Comparison of ENCODE assay signal across 12 mouse cellular contexts in the genomic region with DNA sequence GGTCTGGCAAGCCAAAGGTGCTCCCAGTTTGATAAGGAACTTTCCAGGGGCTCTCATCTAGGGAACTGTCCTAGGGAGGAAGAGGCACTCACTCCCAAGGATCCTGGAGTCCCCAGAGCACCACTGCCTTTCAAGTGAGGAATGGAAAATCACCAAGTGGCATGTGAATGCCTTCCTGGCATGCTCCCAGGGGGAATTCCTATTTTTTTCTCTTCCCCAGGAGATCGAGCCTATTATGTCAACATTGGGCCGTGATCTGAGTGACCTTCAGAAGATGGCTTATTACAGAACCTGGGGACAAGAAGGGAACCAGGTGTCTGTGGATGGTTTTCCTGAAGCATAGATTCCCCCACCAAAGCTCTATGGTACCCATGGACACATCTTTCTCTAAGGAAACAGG.
DNase-seq lines count a peak whose midpoint lies in the region; ATAC-seq and TF ChIP-seq lines count a peak whose summit lies in the region.
"Had no signal": no experiment of that assay in that cellular context is flagged by ENCODE, and none has a peak within 500 bp of the region (broad histone marks: within the 10 kb centered on the region; RNA-seq: fewer than 3 reads in every experiment).

No protein-coding gene starts in this region.

- no peak overlapping the region for H3K4me3 ChIP-seq in layer of hippocampus, adult 2 months
- H3K4me3 ChIP-seq in lung, embryonic 16.5 days (ENCODE audit: low read length): no peak overlapping the region
- no peak overlapping the region for H3K4me3 ChIP-seq in intestine, embryonic 16.5 days (ENCODE audit: low read length)
- H3K4me3 ChIP-seq: erythroblast, embryonic 14.5 days; heart, embryonic 10.5 days; limb, embryonic 12.5 days had no signal

- WGBS in lung, embryonic 16.5 days: 31% methylated on average over 2 of the region's 2 CpGs
- WGBS in intestine, embryonic 16.5 days: 33% methylated on average over 2 of the region's 2 CpGs

- peak overlapping the region; percentile 39 for H3K27ac ChIP-seq in layer of hippocampus, adult 2 months
- H3K27ac ChIP-seq in lung, embryonic 16.5 days (ENCODE audit: low read length): peak overlapping the region; percentile 12; the same call in 1 of the 2 replicates
- H3K27ac ChIP-seq in intestine, embryonic 16.5 days (ENCODE audit: low read length): no peak overlapping the region
- H3K27ac ChIP-seq: heart, embryonic 10.5 days; limb, embryonic 12.5 days had no signal

- no peak for DNase-seq in layer of hippocampus, adult 2 months (ENCODE audit: low spot score in 2 of 2)
- no peak for DNase-seq in layer of hippocampus, postnatal 10 days (ENCODE audit: low spot score in 2 of 2)
- DNase-seq in adrenal gland, adult 2 months: peak; percentile 86
- DNase-seq in adrenal gland, postnatal 36 days: peak; percentile 63 to 75
- no peak for DNase-seq in right cerebral cortex, adult 2 months (ENCODE audit: low spot score in 2 of 2)
- DNase-seq: layer of hippocampus, adult 9-11 months had no signal

- H3K9ac ChIP-seq in lung, embryonic 16.5 days (ENCODE audit: low read length): no peak overlapping the region
- no peak overlapping the region for H3K9ac ChIP-seq in intestine, embryonic 16.5 days (ENCODE audit: low read depth, low read length)
- H3K9ac ChIP-seq: limb, embryonic 12.5 days had no signal

- H3K4me2 ChIP-seq in lung, embryonic 16.5 days (ENCODE audit: low read depth, low read length): no peak overlapping the region
- H3K4me2 ChIP-seq in intestine, embryonic 16.5 days (ENCODE audit: low read depth, low read length): no peak overlapping the region
- H3K4me2 ChIP-seq: limb, embryonic 12.5 days had no signal

- no peak for TF ChIP-seq CTCF in layer of hippocampus, adult 2 months (conservative IDR thresholded peaks at IDR 0.05)

- no peaks in the 10 kb centered on the region for H3K27me3 ChIP-seq in lung, embryonic 16.5 days (ENCODE audit: control insufficient read depth, insufficient read depth, low read depth, low read length)
- H3K27me3 ChIP-seq in intestine, embryonic 16.5 days (replicated peaks; ENCODE audit: control insufficient read depth, insufficient read depth, low read length): no peaks in the 10 kb centered on the region
- H3K27me3 ChIP-seq: limb, embryonic 12.5 days had no signal

- peak; percentile 44; the same call in 1 of the 2 replicates for ATAC-seq in lung, embryonic 16.5 days (ENCODE audit: low read depth)
- ATAC-seq in intestine, embryonic 16.5 days: no peak
- ATAC-seq: hindbrain, embryonic 16.5 days had no signal

- no peaks in the 10 kb centered on the region; the same call in 1 of the 2 replicates for H3K36me3 ChIP-seq in lung, embryonic 16.5 days (ENCODE audit: control insufficient read depth, insufficient read depth, low read length)
- peaks cover 7% of the 10 kb centered on the region for H3K36me3 ChIP-seq in intestine, embryonic 16.5 days (ENCODE audit: control insufficient read depth, insufficient read depth, low read length)

- H3K9me3 ChIP-seq in lung, embryonic 16.5 days (ENCODE audit: control insufficient read depth, low read length): no peaks in the 10 kb centered on the region
- no peaks in the 10 kb centered on the region for H3K9me3 ChIP-seq in intestine, embryonic 16.5 days (ENCODE audit: control insufficient read depth, low read length)
- H3K9me3 ChIP-seq: heart, embryonic 10.5 days; limb, embryonic 12.5 days had no signal

- H3K4me1 ChIP-seq in lung, embryonic 16.5 days (replicated peaks; ENCODE audit: control insufficient read depth, insufficient read depth, low read length): peaks cover 10% of the 10 kb centered on the region
- peaks cover 39% of the 10 kb centered on the region for H3K4me1 ChIP-seq in intestine, embryonic 16.5 days (ENCODE audit: control insufficient read depth, insufficient read depth, low read length)

Comparison
In these comparisons a context has a peak if more than half of its experiments do, and no peak if none do; other contexts are left out.
1. DNase-seq: peak in adrenal gland, adult 2 months (single experiment) and adrenal gland, postnatal 36 days (2 of 2); none in layer of hippocampus, adult 2 months (0 of 2), layer of hippocampus, postnatal 10 days (0 of 2) and right cerebral cortex, adult 2 months (0 of 2).